Mouse (Mus musculus) liver, embryonic 14.5 days (tissue): ENCODE measurements around the gene Synpo2l.

Experiments
- CTCF ChIP-seq: IDR thresholded peaks from 2 replicates; pipeline ENCODE4 v1.5.1; 2016; ENCODE audit warnings: antibody characterized with exemption, low read depth, control low read depth
- EP300 ChIP-seq: IDR thresholded peaks from 2 replicates; pipeline ENCODE4 v1.6.1; 2016; ENCODE audit warnings: antibody characterized with exemption, low read depth

GRCm38 (mm10) chr14:20639918-20640619 lies 28.1 kb downstream of the Synpo2l start:
- TF ChIP-seq CTCF (no peak), EP300 (no peak)
